Comparison of ENCODE assay signal across 18 mouse cellular contexts in the genomic region with DNA sequence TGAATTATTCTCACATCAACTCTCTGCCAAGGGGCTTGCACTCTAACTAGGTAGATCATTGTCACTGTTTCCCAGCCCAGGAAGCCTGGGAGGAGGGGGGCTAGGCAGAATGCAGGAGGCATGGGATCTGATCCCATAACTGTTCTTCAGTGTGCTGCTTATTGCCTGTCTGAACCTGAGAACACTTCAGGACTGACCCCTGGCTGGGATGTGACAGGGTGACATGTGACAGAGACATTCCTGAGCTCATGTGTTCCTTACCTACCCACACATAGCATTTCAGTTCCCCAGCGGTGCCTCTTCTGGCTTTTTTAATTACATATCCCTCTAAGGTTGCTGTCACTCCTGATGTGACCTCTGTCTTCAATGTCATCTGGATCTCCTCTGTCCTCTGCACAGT. TPM values are rescaled to one million over a fixed set of nuclear protein-coding genes. Genes with fewer than 3 reads are reported as not detected.
DNase-seq lines count a peak whose midpoint lies in the region; ATAC-seq lines count a peak whose summit lies in the region.
"Had no signal": no experiment of that assay in that cellular context is flagged by ENCODE, and none has a peak within 500 bp of the region (broad histone marks: within the 10 kb centered on the region; RNA-seq: fewer than 3 reads in every experiment).

No protein-coding gene starts in this region.

- intact Hi-C loops in heart, postnatal 14 days (cut with DNase I) = loop anchor here (5.0 kb wide), 1 partner anchor 138 kb away; no protein-coding TSS in a partner anchor

- no peaks in the 10 kb centered on the region for H3K9me3 ChIP-seq in forebrain, embryonic 10.5 days
- H3K9me3 ChIP-seq in forebrain, embryonic 15.5 days = no peaks in the 10 kb centered on the region
- no peaks in the 10 kb centered on the region for H3K9me3 ChIP-seq in heart, embryonic 15.5 days (replicated peaks)
- H3K9me3 ChIP-seq in midbrain, embryonic 10.5 days (replicated peaks) = no peaks in the 10 kb centered on the region
- H3K9me3 ChIP-seq in midbrain, embryonic 15.5 days = no peaks in the 10 kb centered on the region
- H3K9me3 ChIP-seq in midbrain, embryonic 14.5 days (ENCODE audit: control insufficient read depth, low read length) = no peaks in the 10 kb centered on the region
- H3K9me3 ChIP-seq: lung, embryonic 15.5 days had no signal

- peaks cover 24% of the 10 kb centered on the region for H3K36me3 ChIP-seq in forebrain, embryonic 10.5 days (replicated peaks)
- no peaks in the 10 kb centered on the region for H3K36me3 ChIP-seq in forebrain, embryonic 15.5 days
- H3K36me3 ChIP-seq in heart, embryonic 15.5 days = no peaks in the 10 kb centered on the region
- peaks cover 18% of the 10 kb centered on the region for H3K36me3 ChIP-seq in midbrain, embryonic 10.5 days
- no peaks in the 10 kb centered on the region for H3K36me3 ChIP-seq in midbrain, embryonic 15.5 days (replicated peaks)
- H3K36me3 ChIP-seq in midbrain, embryonic 14.5 days (ENCODE audit: control insufficient read depth, insufficient read depth, low read length) = no peaks in the 10 kb centered on the region

- DNase-seq in forebrain, embryonic 10.5 days (ENCODE audit: extremely low spot score, low spot score) = peak; percentile 12
- no peak for DNase-seq in heart, postnatal 14 days
- DNase-seq in midbrain, embryonic 10.5 days (ENCODE audit: low spot score) = no peak
- no peak for DNase-seq in midbrain, embryonic 14.5 days
- DNase-seq in gastrocnemius, adult 18-20 months (ENCODE audit: low spot score) = no peak
- DNase-seq: adrenal gland, postnatal 14 days; cerebellum, adult 8-10 months; gastrocnemius, postnatal 36 days; kidney, postnatal 36 days; right cerebral cortex, adult 18-20 months; thymus, adult 2 months had no signal

- H3K4me2 ChIP-seq in forebrain, embryonic 15.5 days (replicated peaks) = no peak overlapping the region
- H3K4me2 ChIP-seq in heart, embryonic 15.5 days = no peak overlapping the region
- H3K4me2 ChIP-seq in midbrain, embryonic 15.5 days = no peak overlapping the region
- H3K4me2 ChIP-seq in midbrain, embryonic 14.5 days (ENCODE audit: low read length) = no peak overlapping the region
- H3K4me2 ChIP-seq: liver, embryonic 11.5 days; lung, embryonic 15.5 days had no signal

- no peak overlapping the region for H3K4me3 ChIP-seq in forebrain, embryonic 10.5 days
- no peak overlapping the region for H3K4me3 ChIP-seq in forebrain, embryonic 15.5 days
- H3K4me3 ChIP-seq in heart, embryonic 15.5 days = no peak overlapping the region
- H3K4me3 ChIP-seq in midbrain, embryonic 10.5 days = no peak overlapping the region
- H3K4me3 ChIP-seq in midbrain, embryonic 15.5 days = no peak overlapping the region
- H3K4me3 ChIP-seq in midbrain, embryonic 14.5 days (replicated peaks; ENCODE audit: low read depth, low read length) = no peak overlapping the region
- H3K4me3 ChIP-seq: lung, embryonic 15.5 days had no signal

- H3K27me3 ChIP-seq in forebrain, embryonic 10.5 days (ENCODE audit: poor library complexity, severe bottlenecking) = no peaks in the 10 kb centered on the region; the same call in 1 of the 2 replicates
- no peaks in the 10 kb centered on the region for H3K27me3 ChIP-seq in forebrain, embryonic 15.5 days
- H3K27me3 ChIP-seq in heart, embryonic 15.5 days = no peaks in the 10 kb centered on the region
- no peaks in the 10 kb centered on the region for H3K27me3 ChIP-seq in midbrain, embryonic 10.5 days (ENCODE audit: low read depth, poor library complexity, severe bottlenecking)
- no peaks in the 10 kb centered on the region for H3K27me3 ChIP-seq in midbrain, embryonic 15.5 days (replicated peaks)
- H3K27me3 ChIP-seq in midbrain, embryonic 14.5 days (ENCODE audit: control insufficient read depth, insufficient read depth, low read length) = no peaks in the 10 kb centered on the region
- H3K27me3 ChIP-seq: CH12.LX; lung, embryonic 15.5 days had no signal

- ATAC-seq in forebrain, embryonic 15.5 days (replicated peaks) = no peak
- ATAC-seq in heart, embryonic 15.5 days (replicated peaks; ENCODE audit: insufficient number of reproducible peaks, insufficient read depth, low FRiP score, low read depth) = no peak; the same call in 1 of the 2 replicates
- no peak for ATAC-seq in midbrain, embryonic 15.5 days (replicated peaks)
- ATAC-seq in midbrain, embryonic 14.5 days (ENCODE audit: low FRiP score, low TSS enrichment) = no peak
- ATAC-seq: hindbrain, postnatal 0 days had no signal

- peak overlapping the region; percentile 84 for H3K27ac ChIP-seq in forebrain, embryonic 10.5 days
- no peak overlapping the region for H3K27ac ChIP-seq in forebrain, embryonic 15.5 days (replicated peaks)
- peak overlapping the region; percentile 73 for H3K27ac ChIP-seq in heart, embryonic 15.5 days
- H3K27ac ChIP-seq in midbrain, embryonic 10.5 days (replicated peaks) = peak overlapping the region; percentile 88
- H3K27ac ChIP-seq in midbrain, embryonic 15.5 days = no peak overlapping the region
- H3K27ac ChIP-seq in midbrain, embryonic 14.5 days (replicated peaks; ENCODE audit: low read depth, low read length) = 0 out of 2 replicates have a peak overlapping the region, but pooled peaks have one; percentile 38
- H3K27ac ChIP-seq: hindbrain, postnatal 0 days; lung, embryonic 15.5 days had no signal

- WGBS in forebrain, embryonic 10.5 days = 62% methylated on average over 1 of the region's 1 CpGs
- 71% methylated on average over 1 of the region's 1 CpGs for WGBS in forebrain, embryonic 15.5 days
- WGBS in heart, embryonic 15.5 days = 33% methylated on average over 1 of the region's 1 CpGs
- 57% methylated on average over 1 of the region's 1 CpGs for WGBS in midbrain, embryonic 10.5 days
- WGBS in midbrain, embryonic 15.5 days = 64% methylated on average over 1 of the region's 1 CpGs
- 60% methylated on average over 1 of the region's 1 CpGs for WGBS in midbrain, embryonic 14.5 days

- H3K9ac ChIP-seq in forebrain, embryonic 15.5 days (replicated peaks) = no peak overlapping the region
- H3K9ac ChIP-seq in heart, embryonic 15.5 days = no peak overlapping the region
- H3K9ac ChIP-seq in midbrain, embryonic 15.5 days = no peak overlapping the region
- H3K9ac ChIP-seq in midbrain, embryonic 14.5 days (replicated peaks; ENCODE audit: low read length) = no peak overlapping the region; the same call in 1 of the 2 replicates
- H3K9ac ChIP-seq: lung, embryonic 15.5 days had no signal

- H3K4me1 ChIP-seq in forebrain, embryonic 10.5 days = peaks cover 99% of the 10 kb centered on the region
- peaks cover 37% of the 10 kb centered on the region for H3K4me1 ChIP-seq in forebrain, embryonic 15.5 days
- peaks cover 48% of the 10 kb centered on the region for H3K4me1 ChIP-seq in heart, embryonic 15.5 days (replicated peaks)
- H3K4me1 ChIP-seq in midbrain, embryonic 10.5 days = peaks cover 89% of the 10 kb centered on the region
- H3K4me1 ChIP-seq in midbrain, embryonic 15.5 days = peaks cover 20% of the 10 kb centered on the region
- H3K4me1 ChIP-seq in midbrain, embryonic 14.5 days (ENCODE audit: control insufficient read depth, insufficient read depth, low read length) = peaks cover 23% of the 10 kb centered on the region

RNA-seq across cellular contexts. Expression of gene Plagl1, which starts 49.5 kb away (rescaled TPM):
- 86.7 and 89.5 TPM in 2 replicates for polyA plus RNA-seq in forebrain, embryonic 10.5 days (2016; fragmentation: Nextera tagmentation; extraction: Ambion mirVana)
- polyA plus RNA-seq in forebrain, embryonic 15.5 days (2015; fragmentation: Nextera tagmentation; extraction: Ambion mirVana) = 37.0 and 41.0 TPM in 2 replicates
- 165 and 200 TPM in 2 replicates for polyA plus RNA-seq in heart, embryonic 15.5 days (2015; fragmentation: Nextera tagmentation; extraction: Ambion mirVana)
- 10 to 100 TPM; 22.7 to 23.3 TPM for total RNA-seq in heart, postnatal 14 days (2021)
- polyA plus RNA-seq in midbrain, embryonic 10.5 days (2016; fragmentation: Nextera tagmentation; extraction: Ambion mirVana) = 65.6 and 82.0 TPM in 2 replicates
- polyA plus RNA-seq in midbrain, embryonic 15.5 days (2015; fragmentation: Nextera tagmentation; extraction: Ambion mirVana) = 34.7 and 36.2 TPM in 2 replicates
- polyA plus RNA-seq in midbrain, embryonic 14.5 days (2014; fragmentation: Nextera tagmentation; extraction: Ambion mirVana) = 32.8 and 55.8 TPM in 2 replicates
- total RNA-seq in gastrocnemius, adult 18-20 months (2021) = 1 to 10 TPM in 1 of 2 experiments, under 1 TPM in 1; 0.88 to 1.1 TPM

Comparison
In these comparisons a context has a peak if more than half of its experiments do, and no peak if none do; other contexts are left out.
1. H3K27ac ChIP-seq: peak in forebrain, embryonic 10.5 days (single experiment), heart, embryonic 15.5 days (single experiment), midbrain, embryonic 10.5 days (single experiment) and midbrain, embryonic 14.5 days (single experiment); none in forebrain, embryonic 15.5 days (single experiment) and midbrain, embryonic 15.5 days (single experiment).